Mouse (Mus musculus) thymus, adult 2 months (tissue): ENCODE measurements at regions not wholly inside any gene's neighbourhood (a gene's known extent, or its start where the extent isn't known, plus 50 kb on each side); places are given as distances from the start of the nearest gene placed in this dataset.

ENCODE experiments used
- DNase-seq: peaks from one replicate; pipeline ENCODE4 v3.0.0; 2021
- H3K27ac ChIP-seq: fragments of 200-500 bp; 2 replicates; pipeline ENCODE4 v1.5.1; 2012; ENCODE audit warnings: low read length, control low read depth; ENCODE audit not compliant: control insufficient read depth, insufficient read depth
- H3K27me3 ChIP-seq: fragments of 200-500 bp; 2 replicates; pipeline ENCODE4 v1.6.1; 2012; ENCODE audit warnings: mild to moderate bottlenecking, low read length, moderate library complexity, mixed read lengths; ENCODE audit not compliant: control insufficient read depth, insufficient read depth
- H3K36me3 ChIP-seq: fragments of 200-500 bp; 2 replicates; pipeline ENCODE4 v1.6.1; 2012; ENCODE audit warnings: mild to moderate bottlenecking, low read length, moderate library complexity; ENCODE audit not compliant: control insufficient read depth, insufficient read depth
- H3K4me1 ChIP-seq: fragments of 200-500 bp; replicated peaks from 2 replicates; pipeline ENCODE4 v1.6.1; 2012; ENCODE audit warnings: low read length; ENCODE audit not compliant: control insufficient read depth, insufficient read depth
- H3K4me3 ChIP-seq: fragments of 200-500 bp; 2 replicates; pipeline ENCODE4 v1.5.1; 2012; ENCODE audit warnings: mild to moderate bottlenecking, low read length, control low read depth, moderate library complexity; ENCODE audit not compliant: control insufficient read depth, insufficient read depth
- CTCF ChIP-seq: fragments of 200-500 bp; IDR thresholded peaks from 2 replicates; pipeline ENCODE4 v1.5.1; 2012; ENCODE audit warnings: mild to moderate bottlenecking, control low read depth, low read length, moderate library complexity, borderline replicate concordance; ENCODE audit not compliant: control insufficient read depth, poor library complexity, insufficient read depth; ENCODE audit errors: extremely low read depth
- POLR2A ChIP-seq: fragments of 200-500 bp; IDR thresholded peaks from 2 replicates; pipeline ENCODE4 v1.6.1; 2012; ENCODE audit warnings: mild to moderate bottlenecking, low read length, control low read depth, moderate library complexity; ENCODE audit not compliant: control insufficient read depth, poor library complexity, insufficient read depth; ENCODE audit errors: extremely low read depth
- WGBS: fragments of 180-500 bp; shearing (Covaris S2); methylation state at CpG from one replicate; pipeline ENCODE4 v1.1.7; 2018; 5-methylcytosine and 5-hydroxymethylcytosine counted together

GRCm38 (mm10) chr6:51023361-51023760 lies 369.1 kb upstream of the Npvf start:
- Histone ChIP-seq H3K27ac (no peak overlapping the region), H3K4me3 (no peak overlapping the region), H3K4me1 (no peaks in the 10 kb centered on the region), H3K27me3 (no peaks in the 10 kb centered on the region), H3K36me3 (no peaks in the 10 kb centered on the region)
- TF ChIP-seq CTCF (no peak), POLR2A (no peak)
- WGBS = 89% methylated on average over 6 of the region's 6 CpGs
- DNase-seq = no peak

GRCm38 (mm10) chr6:51024756-51025155 lies 370.5 kb upstream of the Npvf start:
- 68% methylated on average over 3 of the region's 3 CpGs for WGBS
- Histone ChIP-seq H3K27me3 (no peaks in the 10 kb centered on the region), H3K27ac (no peak overlapping the region), H3K4me1 (no peaks in the 10 kb centered on the region), H3K4me3 (no peak overlapping the region), H3K36me3 (no peaks in the 10 kb centered on the region)
- DNase-seq = no peak
- TF ChIP-seq CTCF = no peak
- no peak for TF ChIP-seq POLR2A

GRCm38 (mm10) chr6:51025411-51025810 lies 371.2 kb upstream of the Npvf start:
- no peak for DNase-seq
- WGBS = 60% methylated on average over 3 of the region's 3 CpGs
- H3K4me1 ChIP-seq = no peaks in the 10 kb centered on the region
- no peaks in the 10 kb centered on the region for H3K27me3 ChIP-seq
- no peaks in the 10 kb centered on the region for H3K36me3 ChIP-seq
- H3K4me3 ChIP-seq = no peak overlapping the region
- no peak overlapping the region for H3K27ac ChIP-seq
- no peak for TF ChIP-seq CTCF

- Histone ChIP-seq H3K4me3 (no peak overlapping the region), H3K4me1 (no peaks in the 10 kb centered on the region), H3K36me3 (no peaks in the 10 kb centered on the region), H3K27ac (no peak overlapping the region), H3K27me3 (no peaks in the 10 kb centered on the region)
- TF ChIP-seq CTCF (no peak), POLR2A (no peak)
- 92% methylated on average over 2 of the region's 2 CpGs for WGBS
- no peak for DNase-seq
These were observed 373.1 kb upstream of the Npvf start for GRCm38 (mm10) chr6:51027296-51027695.

- H3K27me3 ChIP-seq = no peaks in the 10 kb centered on the region
- no peak for DNase-seq
- WGBS = 95% methylated on average over 3 of the region's 3 CpGs
- no peaks in the 10 kb centered on the region for H3K36me3 ChIP-seq
- no peak for TF ChIP-seq POLR2A
- no peak for TF ChIP-seq CTCF
- H3K4me3 ChIP-seq = no peak overlapping the region
- H3K27ac ChIP-seq = no peak overlapping the region
- no peaks in the 10 kb centered on the region for H3K4me1 ChIP-seq
These were observed 375.3 kb upstream of the Npvf start for GRCm38 (mm10) chr6:51029516-51029915.

GRCm38 (mm10) chr6:51029953-51030352 lies 375.7 kb upstream of the Npvf start:
- Histone ChIP-seq H3K4me3 (no peak overlapping the region), H3K36me3 (no peaks in the 10 kb centered on the region), H3K27ac (no peak overlapping the region), H3K27me3 (no peaks in the 10 kb centered on the region), H3K4me1 (no peaks in the 10 kb centered on the region)
- no peak for DNase-seq
- 91% methylated on average over 3 of the region's 3 CpGs for WGBS
- no peak for TF ChIP-seq CTCF
- no peak for TF ChIP-seq POLR2A

GRCm38 (mm10) chr6:51033835-51034234 lies 379.6 kb upstream of the Npvf start:
- H3K27ac ChIP-seq = no peak overlapping the region
- no peaks in the 10 kb centered on the region for H3K36me3 ChIP-seq
- no peaks in the 10 kb centered on the region for H3K4me1 ChIP-seq
- DNase-seq = no peak
- H3K4me3 ChIP-seq = no peak overlapping the region
- TF ChIP-seq POLR2A (no peak), CTCF (no peak)
- no peaks in the 10 kb centered on the region for H3K27me3 ChIP-seq
- WGBS = 85% methylated on average over 6 of the region's 6 CpGs
